Mouse (Mus musculus) limb, embryonic 13.5 days (tissue): Measurements from ENCODE around the gene Zmym6. TPM values are rescaled to one million over a fixed set of nuclear protein-coding genes. Genes with fewer than 3 reads are reported as not detected.
"Not testable (repeated sequence)": the region's sequence is repeated elsewhere in the genome, so short reads cannot be mapped to it uniquely, and the experiment has no call there.

Source experiments
- ATAC-seq: fragments of 200-750 bp; cut with Nextera tagmentation; 2 replicates; pipeline ENCODE4 v1.8.0; 2017; ENCODE audit warnings: low read depth, moderate number of reproducible peaks, moderate TSS enrichment; ENCODE audit not compliant: low FRiP score
- H3K27ac ChIP-seq: fragments of 300-500 bp; sonication (generic); 2 replicates; pipeline ENCODE4 v1.5.1; 2015; ENCODE audit warnings: inconsistent platforms, mild to moderate bottlenecking, moderate library complexity
- H3K27me3 ChIP-seq: fragments of 300-500 bp; sonication (generic); 2 replicates; pipeline ENCODE4 v1.6.1; 2015; ENCODE audit warnings: mild to moderate bottlenecking, inconsistent platforms
- H3K36me3 ChIP-seq: fragments of 300-500 bp; sonication (generic); 2 replicates; pipeline ENCODE4 v1.6.1; 2015; ENCODE audit warnings: inconsistent platforms, mild to moderate bottlenecking, moderate library complexity
- H3K4me1 ChIP-seq: fragments of 300-500 bp; sonication (generic); 2 replicates; pipeline ENCODE4 v1.6.1; 2015; ENCODE audit warnings: inconsistent platforms
- H3K4me2 ChIP-seq: fragments of 300-500 bp; sonication (generic); replicated peaks from 2 replicates; pipeline ENCODE4 v1.6.1; 2015; ENCODE audit warnings: inconsistent platforms, mild to moderate bottlenecking, moderate library complexity
- H3K4me3 ChIP-seq: fragments of 300-500 bp; sonication (generic); 2 replicates; pipeline ENCODE4 v1.5.1; 2015; ENCODE audit warnings: moderate library complexity, mild to moderate bottlenecking, inconsistent platforms
- H3K9ac ChIP-seq: fragments of 300-500 bp; sonication (generic); 2 replicates; pipeline ENCODE4 v1.6.1; 2015; ENCODE audit warnings: mild to moderate bottlenecking, inconsistent platforms
- H3K9me3 ChIP-seq: fragments of 300-500 bp; sonication (generic); 2 replicates; pipeline ENCODE4 v1.6.1; 2016; ENCODE audit warnings: inconsistent platforms
- WGBS: fragments of 180-500 bp; shearing (Covaris S2); methylation state at CpG from one replicate; pipeline ENCODE4 v1.1.7; 2015; 5-methylcytosine and 5-hydroxymethylcytosine counted together
- polyA plus RNA-seq: library from polyadenylated mRNA; unstranded; fragments of >200 nt; fragmentation: Nextera tagmentation; extraction: Ambion mirVana; gene quantifications from 2 replicates; pipeline ENCODE4 v1.2.1, GENCODE M21; 2015

Zmym6 gene
- polyA plus RNA-seq, 1 experiment from 2014 or later, result 26.2 TPM

DNA sequence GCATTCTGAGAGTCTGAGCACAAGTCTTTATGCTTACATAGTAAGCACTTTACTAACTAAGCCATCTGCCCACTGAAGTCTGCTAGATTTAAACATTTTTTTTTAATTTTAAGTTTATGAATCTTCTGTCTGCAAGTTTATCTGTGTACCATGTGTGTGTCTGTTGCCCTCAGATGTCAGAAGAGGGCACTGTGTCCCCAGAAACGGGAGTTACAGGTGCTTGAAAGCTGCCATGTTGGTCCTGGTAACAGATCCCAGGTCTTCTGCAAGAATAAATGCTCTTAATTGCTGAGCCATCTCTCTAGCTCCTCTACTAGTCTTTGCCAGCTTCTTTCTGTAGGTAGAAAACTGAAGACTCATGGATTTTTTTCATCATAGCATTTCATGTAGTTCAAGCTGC lies 2.3 kb upstream of the Zmym6 start:
- ATAC-seq, result no peak
- Histone ChIP-seq H3K9me3 (no peaks in the 10 kb centered on the region), H3K4me3 (no peak overlapping the region), H3K4me2 (no peak overlapping the region), H3K9ac (no peak overlapping the region), H3K36me3 (no peaks in the 10 kb centered on the region), H3K4me1 (peaks cover 9% of the 10 kb centered on the region), H3K27ac (no peak overlapping the region), H3K27me3 (no peaks in the 10 kb centered on the region)
- 50% methylated on average over 1 of the region's 1 CpGs for WGBS

DNA sequence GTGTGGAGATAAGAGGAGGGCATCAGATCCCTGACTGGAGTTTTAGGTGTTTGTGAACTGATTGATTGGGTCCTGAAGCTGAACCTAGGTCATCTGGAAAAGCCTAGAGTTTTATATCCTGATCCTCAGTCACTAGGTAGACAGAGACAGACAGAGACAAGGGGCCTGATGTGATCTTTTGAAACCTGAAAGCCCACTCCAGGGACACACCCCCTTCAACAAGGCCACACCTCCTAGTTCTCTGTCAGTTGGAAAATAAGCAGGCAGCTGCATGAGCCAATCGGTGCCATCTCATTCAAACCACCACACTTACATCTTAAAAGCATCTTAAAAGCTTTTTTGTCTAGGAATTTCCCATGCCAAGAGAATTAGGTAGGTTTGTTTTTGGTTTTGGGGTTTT lies 3.6 kb downstream of the Zmym6 start:
- WGBS, result 24% methylated on average over 1 of the region's 1 CpGs
- no peak overlapping the region for H3K4me2 ChIP-seq
- ATAC-seq, result no peak
- H3K27ac ChIP-seq, result no peak overlapping the region
- H3K36me3 ChIP-seq, result peaks cover 5% of the 10 kb centered on the region; the same call in 1 of the 2 replicates
- no peak overlapping the region for H3K9ac ChIP-seq
- H3K4me3 ChIP-seq, result no peak overlapping the region
- H3K27me3 ChIP-seq, result no peaks in the 10 kb centered on the region
- peaks cover 9% of the 10 kb centered on the region for H3K4me1 ChIP-seq
- no peaks in the 10 kb centered on the region for H3K9me3 ChIP-seq

DNA sequence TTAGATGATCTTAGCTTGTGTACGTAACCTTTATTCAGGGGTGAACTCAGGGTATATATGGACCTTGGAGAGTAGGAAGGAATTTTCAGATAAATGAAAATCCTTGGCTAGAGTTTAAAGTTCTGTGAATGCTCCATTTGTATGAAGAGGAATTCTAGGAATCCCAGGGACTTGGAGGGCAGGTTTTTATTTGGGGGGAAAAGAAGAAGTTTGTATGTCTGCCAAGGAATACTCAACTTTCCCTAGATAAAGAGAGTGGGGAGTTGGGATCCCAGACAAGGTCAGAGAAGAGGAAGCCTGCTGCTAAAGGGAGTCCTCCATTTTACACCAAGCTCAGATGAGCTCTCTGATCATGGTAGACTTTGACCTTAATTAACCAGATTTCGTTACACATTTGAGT lies 5.9 kb downstream of the Zmym6 start:
- H3K4me3 ChIP-seq, result no peak overlapping the region
- H3K4me2 ChIP-seq, result no peak overlapping the region
- H3K4me1 ChIP-seq, result peaks cover 3% of the 10 kb centered on the region; the same call in 1 of the 2 replicates
- 85% methylated on average over 2 of the region's 2 CpGs for WGBS
- H3K36me3 ChIP-seq, result peaks cover 9% of the 10 kb centered on the region
- ATAC-seq, result no peak
- no peaks in the 10 kb centered on the region for H3K9me3 ChIP-seq
- H3K27ac ChIP-seq, result no peak overlapping the region
- no peak overlapping the region for H3K9ac ChIP-seq
- no peaks in the 10 kb centered on the region for H3K27me3 ChIP-seq

DNA sequence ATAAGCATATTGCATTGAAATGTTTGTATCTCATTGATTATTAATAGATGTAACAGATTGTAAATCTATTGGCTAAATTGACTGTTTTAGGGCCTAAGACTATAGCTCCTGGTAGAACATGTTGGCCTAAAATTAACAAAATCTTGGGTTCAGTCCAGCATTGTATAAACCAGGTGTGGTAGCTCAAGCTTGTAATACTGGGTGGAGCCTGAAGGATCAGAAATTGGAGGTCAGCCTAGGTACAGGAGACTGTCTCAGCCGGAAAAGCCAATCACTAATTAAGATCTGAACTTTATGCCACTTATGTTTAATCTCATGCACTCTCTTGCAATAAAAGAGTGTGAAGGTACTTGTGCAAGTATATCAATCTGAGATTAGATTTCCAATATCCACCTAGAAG lies 8.6 kb downstream of the Zmym6 start:
- WGBS, result 92% methylated on average over 1 of the region's 1 CpGs
- Histone ChIP-seq H3K27ac (no peak overlapping the region), H3K4me3 (no peak overlapping the region), H3K4me1 (no peaks in the 10 kb centered on the region), H3K36me3 (peaks cover 29% of the 10 kb centered on the region), H3K4me2 (no peak overlapping the region), H3K27me3 (no peaks in the 10 kb centered on the region), H3K9me3 (no peaks in the 10 kb centered on the region), H3K9ac (no peak overlapping the region)
- ATAC-seq, result no peak

DNA sequence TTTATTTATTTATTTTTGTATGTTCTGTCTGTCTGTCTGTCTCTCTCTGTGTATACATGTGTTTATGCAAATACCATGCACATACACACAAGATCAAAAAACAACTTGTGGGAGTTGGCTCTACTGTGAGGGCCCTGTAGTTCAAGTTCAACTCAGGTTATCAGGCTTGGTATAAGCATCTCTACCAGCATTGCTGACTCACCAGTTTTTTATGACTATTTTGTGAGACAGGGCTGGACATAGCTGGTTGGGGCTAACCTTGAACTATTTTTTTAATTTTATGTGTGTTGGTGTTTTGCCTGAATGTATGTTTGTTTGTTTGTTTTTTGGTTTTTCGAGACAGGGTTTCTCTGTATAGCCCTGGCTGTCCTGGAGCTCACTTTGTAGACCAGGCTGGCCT lies 14.0 kb downstream of the Zmym6 start:
- Histone ChIP-seq H3K4me2 (no peak overlapping the region), H3K4me3 (no peak overlapping the region), H3K27ac (no peak overlapping the region), H3K36me3 (peaks cover 35% of the 10 kb centered on the region), H3K27me3 (no peaks in the 10 kb centered on the region), H3K4me1 (no peaks in the 10 kb centered on the region), H3K9ac (no peak overlapping the region), H3K9me3 (no peaks in the 10 kb centered on the region)
- WGBS, result 91% methylated on average over 1 of the region's 1 CpGs
- no peak for ATAC-seq

DNA sequence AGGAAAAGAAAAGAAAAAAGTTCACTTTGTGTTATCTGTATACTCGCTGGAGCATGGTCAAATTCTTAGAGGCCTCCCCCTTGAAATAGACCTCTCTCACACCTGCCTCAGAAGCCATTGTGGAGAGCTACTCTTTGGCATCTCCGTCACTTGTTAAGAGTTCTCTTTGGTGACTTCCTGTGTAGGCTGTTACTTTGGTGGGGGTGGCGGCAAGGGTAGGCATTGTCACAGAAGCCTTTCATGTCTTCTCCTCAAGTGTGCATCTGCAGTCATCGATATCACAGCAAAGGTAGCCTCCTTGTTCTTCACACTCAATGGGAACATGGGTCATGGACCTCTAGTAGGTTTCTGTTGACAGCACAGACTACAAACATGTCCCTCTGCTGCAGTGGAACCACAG lies 17.9 kb downstream of the Zmym6 start:
- Histone ChIP-seq H3K9ac (no peak overlapping the region), H3K36me3 (peaks cover 22% of the 10 kb centered on the region), H3K4me3 (no peak overlapping the region), H3K27ac (no peak overlapping the region), H3K9me3 (no peaks in the 10 kb centered on the region), H3K4me2 (no peak overlapping the region), H3K4me1 (no peaks in the 10 kb centered on the region), H3K27me3 (no peaks in the 10 kb centered on the region)
- no peak for ATAC-seq
- 89% methylated on average over 4 of the region's 4 CpGs for WGBS

DNA sequence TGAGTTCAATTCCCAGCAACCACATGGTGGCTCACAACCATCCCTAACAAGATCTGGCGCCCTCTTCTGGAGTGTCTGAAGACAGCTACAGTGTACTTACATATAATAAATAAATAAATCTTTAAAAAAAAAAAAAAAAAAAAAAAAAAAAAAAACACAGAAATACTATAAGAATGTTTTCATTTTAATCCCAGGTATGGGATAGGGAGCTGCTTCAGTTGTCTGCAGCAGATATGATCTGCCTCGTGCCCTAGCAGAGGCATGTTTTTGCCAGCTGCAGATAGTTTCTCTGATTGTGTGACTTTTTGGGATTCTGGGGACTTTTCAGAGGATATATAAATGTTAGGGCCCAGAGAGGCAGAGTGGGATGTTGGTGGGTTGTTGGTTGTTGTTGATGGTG lies 22.4 kb downstream of the Zmym6 start:
- not testable (repeated sequence) for H3K9me3 ChIP-seq, H3K9ac ChIP-seq, H3K4me3 ChIP-seq, ATAC-seq, H3K4me1 ChIP-seq, H3K27me3 ChIP-seq, H3K27ac ChIP-seq, H3K4me2 ChIP-seq
- 82% methylated on average over 1 of the region's 2 CpGs for WGBS
- H3K36me3 ChIP-seq, result peaks cover 31% of the 10 kb centered on the region

DNA sequence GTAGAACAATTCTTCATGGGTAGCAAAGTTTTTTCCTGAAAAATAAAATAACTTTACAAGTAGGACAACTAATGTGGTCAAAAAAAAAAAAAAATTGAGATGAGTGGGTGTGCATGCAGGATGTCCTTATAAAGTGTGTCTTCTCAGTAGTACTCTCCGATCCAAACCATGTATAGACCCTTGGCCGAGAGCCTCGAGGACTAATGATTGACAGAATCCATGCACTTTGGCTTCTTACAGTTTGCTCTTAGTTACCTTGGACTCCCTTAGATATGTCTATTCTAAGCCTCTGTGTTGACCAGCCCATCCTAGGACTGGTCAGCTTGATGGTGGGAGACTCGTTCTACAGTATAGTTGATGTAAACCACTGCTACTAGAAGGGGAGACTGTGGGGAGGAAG lies 30.4 kb downstream of the Zmym6 start:
- no peak for ATAC-seq
- no peaks in the 10 kb centered on the region for H3K27me3 ChIP-seq
- no peak overlapping the region for H3K9ac ChIP-seq
- H3K9me3 ChIP-seq, result no peaks in the 10 kb centered on the region
- H3K4me2 ChIP-seq, result no peak overlapping the region
- no peak overlapping the region for H3K27ac ChIP-seq
- WGBS, result 88% methylated on average over 4 of the region's 4 CpGs
- no peaks in the 10 kb centered on the region for H3K4me1 ChIP-seq
- peaks cover 53% of the 10 kb centered on the region for H3K36me3 ChIP-seq
- H3K4me3 ChIP-seq, result no peak overlapping the region

DNA sequence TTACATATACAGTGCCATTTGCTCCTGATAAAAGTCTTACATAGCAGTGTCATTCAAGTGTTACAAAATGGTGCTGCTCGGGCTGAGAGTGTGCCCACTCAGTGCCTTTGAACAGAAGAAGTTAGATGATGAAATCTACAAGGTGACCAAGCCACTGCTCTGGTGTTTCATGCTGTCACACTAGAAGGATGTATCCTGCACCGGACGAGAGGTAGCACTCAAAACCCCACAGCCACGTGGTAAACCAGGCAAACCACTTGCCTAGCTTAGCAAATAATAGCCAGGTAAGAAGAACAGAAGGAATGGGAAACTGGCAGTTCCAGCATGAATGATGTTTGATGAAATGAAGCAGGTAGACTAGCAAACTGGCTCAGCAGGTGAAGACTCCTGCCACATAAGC lies 33.4 kb downstream of the Zmym6 start:
- Histone ChIP-seq H3K36me3 (peaks cover 46% of the 10 kb centered on the region), H3K9me3 (no peaks in the 10 kb centered on the region), H3K4me3 (no peak overlapping the region), H3K27ac (no peak overlapping the region), H3K9ac (no peak overlapping the region), H3K27me3 (no peaks in the 10 kb centered on the region), H3K4me1 (no peaks in the 10 kb centered on the region), H3K4me2 (no peak overlapping the region)
- 75% methylated on average over 4 of the region's 4 CpGs for WGBS
- ATAC-seq, result no peak

DNA sequence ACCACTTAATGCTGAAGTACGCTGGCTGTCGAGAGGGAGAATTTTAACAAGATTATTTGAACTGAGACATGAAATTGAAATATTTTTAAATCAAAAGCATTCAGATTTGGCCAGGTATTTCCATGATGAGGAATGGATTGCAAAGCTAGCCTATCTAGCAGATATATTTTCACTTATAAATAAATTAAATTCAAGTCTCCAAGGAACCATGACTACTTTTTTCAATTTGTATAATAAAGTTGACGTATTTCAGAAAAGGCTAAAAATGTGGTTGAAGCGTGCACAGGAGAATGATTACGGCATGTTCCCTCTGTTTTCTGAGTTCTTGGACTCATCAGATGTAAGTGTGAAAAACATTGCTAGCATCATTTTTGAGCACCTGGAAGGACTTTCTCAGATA lies 46.2 kb downstream of the Zmym6 start, which contains the start of gene Tmem35b:
Gene Tmem35b (plus strand): TSS at position 301 of the 400 bp plus-strand sequence.
- Histone ChIP-seq H3K4me2 (no peak within 1 kb of the TSS), H3K27me3 (no peaks in the 10 kb centered on the region), H3K9ac (no peak within 1 kb of the TSS), H3K9me3 (no peaks in the 10 kb centered on the region), H3K4me3 (no peak within 1 kb of the TSS), H3K27ac (no peak within 1 kb of the TSS), H3K36me3 (peaks cover 16% of the 10 kb centered on the region), H3K4me1 (peaks cover 12% of the 10 kb centered on the region)
- no peak for ATAC-seq
- WGBS, result 93% methylated on average over 5 of the region's 5 CpGs

DNA sequence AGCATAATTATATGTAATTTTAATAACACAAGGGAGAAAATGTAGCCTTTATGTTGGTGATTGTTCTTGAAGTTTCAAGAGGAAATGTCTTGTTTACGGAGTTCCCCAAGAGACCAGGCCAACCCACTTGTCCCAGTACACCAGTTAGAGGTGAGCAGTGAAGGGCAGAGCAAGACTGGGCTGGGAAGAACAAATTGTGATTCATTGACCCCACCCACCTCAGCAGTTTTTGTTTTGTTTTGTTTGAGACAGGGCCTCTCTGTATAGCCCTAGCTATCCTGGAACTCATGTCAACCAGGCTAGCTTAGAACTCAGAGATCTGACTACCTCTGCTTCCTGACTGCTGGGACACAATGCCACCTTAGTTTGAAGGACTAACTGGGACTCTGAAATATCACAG lies 47.1 kb downstream of the Zmym6 start:
- no peak overlapping the region for H3K9ac ChIP-seq
- H3K27ac ChIP-seq, result no peak overlapping the region
- peaks cover 25% of the 10 kb centered on the region for H3K36me3 ChIP-seq
- WGBS, result 82% methylated on average over 1 of the region's 1 CpGs
- peaks cover 12% of the 10 kb centered on the region for H3K4me1 ChIP-seq
- no peak overlapping the region for H3K4me2 ChIP-seq
- H3K27me3 ChIP-seq, result no peaks in the 10 kb centered on the region
- no peak overlapping the region for H3K4me3 ChIP-seq
- no peaks in the 10 kb centered on the region for H3K9me3 ChIP-seq
- no peak for ATAC-seq

DNA sequence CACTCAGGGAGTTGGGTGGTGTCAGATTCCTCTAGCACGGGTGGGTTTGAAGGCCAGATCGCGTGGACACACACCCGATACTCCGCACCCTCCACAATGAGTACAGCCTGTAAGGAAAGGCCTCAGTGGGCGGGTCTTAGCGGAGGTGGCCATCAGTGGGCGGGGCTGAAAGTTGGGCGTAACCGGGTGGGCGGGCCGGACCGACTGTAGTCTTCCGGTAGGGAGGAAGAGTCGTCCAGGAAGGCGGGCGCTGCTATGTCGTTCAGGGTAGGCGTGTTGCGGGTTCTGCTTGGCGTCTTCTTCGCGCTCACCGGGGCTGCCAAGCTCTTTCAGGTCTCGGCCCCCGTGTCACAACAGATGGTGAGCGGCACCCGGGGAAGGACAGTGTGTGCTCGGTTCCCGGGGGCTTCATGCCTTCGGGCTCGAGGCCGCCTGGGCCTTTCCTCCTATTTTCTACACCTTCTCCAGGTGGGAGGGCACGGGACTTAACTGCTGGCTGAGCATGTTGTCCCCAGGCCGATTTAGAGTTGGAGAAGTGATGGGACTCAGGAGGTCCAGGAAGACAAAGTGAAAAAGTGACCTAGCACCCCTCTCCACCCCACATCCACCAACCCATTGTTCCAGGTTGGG lies 48.8 kb downstream of the Zmym6 start:
- WGBS, result under 1% methylated on average over 35 of the region's 35 CpGs
- peak; percentile 96 for ATAC-seq
- Histone ChIP-seq H3K27ac (no peak overlapping the region), H3K36me3 (peaks cover 27% of the 10 kb centered on the region), H3K4me1 (peaks cover 12% of the 10 kb centered on the region), H3K4me2 (peak overlapping the region; percentile 80), H3K27me3 (no peaks in the 10 kb centered on the region), H3K4me3 (peak overlapping the region; percentile 67), H3K9me3 (no peaks in the 10 kb centered on the region), H3K9ac (peak overlapping the region; percentile 78)

DNA sequence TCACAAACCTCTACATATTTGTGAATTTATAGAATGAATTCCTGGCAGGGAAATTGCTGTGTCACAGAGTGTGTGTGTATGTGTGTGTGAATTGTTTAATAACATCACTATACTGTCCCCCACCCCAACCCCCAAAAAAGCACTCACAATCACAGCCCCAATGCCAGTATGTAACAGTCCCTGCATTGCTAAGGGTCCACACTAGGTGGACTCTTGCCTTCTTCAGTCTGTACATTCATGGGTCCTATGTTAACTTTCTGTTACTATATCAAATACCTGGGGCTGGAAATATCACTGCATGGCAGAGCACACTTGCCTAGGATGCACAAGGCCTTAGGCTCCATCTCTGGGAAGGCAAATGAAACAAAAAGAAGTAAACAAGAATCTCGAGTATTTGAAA lies 57.5 kb downstream of the Zmym6 start:
- 48% methylated on average over 1 of the region's 1 CpGs for WGBS
- no peak for ATAC-seq
- no peak overlapping the region for H3K27ac ChIP-seq
- no peaks in the 10 kb centered on the region for H3K27me3 ChIP-seq
- H3K4me3 ChIP-seq, result no peak overlapping the region
- no peaks in the 10 kb centered on the region for H3K36me3 ChIP-seq
- no peaks in the 10 kb centered on the region for H3K4me1 ChIP-seq
- no peaks in the 10 kb centered on the region for H3K9me3 ChIP-seq
- no peak overlapping the region for H3K4me2 ChIP-seq
- no peak overlapping the region for H3K9ac ChIP-seq
